Mouse (Mus musculus) heart, embryonic 16.5 days (tissue): Measurements from ENCODE around the gene Serpinb6c. TPM values are rescaled to one million over a fixed set of nuclear protein-coding genes. Genes with fewer than 3 reads are reported as not detected.

Source experiments
- ATAC-seq: fragments of 200-750 bp; cut with Nextera tagmentation; replicated peaks from 2 replicates; pipeline ENCODE4 v1.8.0; 2017; ENCODE audit warnings: moderate number of reproducible peaks; ENCODE audit not compliant: insufficient read depth, low FRiP score; ENCODE audit errors: extremely low read depth
- H3K27ac ChIP-seq: fragments of 300-500 bp; sonication (generic); 2 replicates; pipeline ENCODE4 v1.5.1; 2014; ENCODE audit warnings: mild to moderate bottlenecking, low read length, control low read depth, moderate library complexity
- H3K27me3 ChIP-seq: fragments of 300-500 bp; sonication (generic); 2 replicates; pipeline ENCODE4 v1.6.1; 2014; ENCODE audit warnings: low read length, mixed read lengths; ENCODE audit not compliant: control insufficient read depth, insufficient read depth
- H3K36me3 ChIP-seq: fragments of 300-500 bp; sonication (generic); 2 replicates; pipeline ENCODE4 v1.6.1; 2014; ENCODE audit not compliant: control insufficient read depth, insufficient read depth
- H3K4me1 ChIP-seq: fragments of 300-500 bp; sonication (generic); 2 replicates; pipeline ENCODE4 v1.6.1; 2014; ENCODE audit warnings: low read length, mixed read lengths; ENCODE audit not compliant: control insufficient read depth, insufficient read depth
- H3K4me2 ChIP-seq: fragments of 300-500 bp; sonication (generic); 2 replicates; pipeline ENCODE4 v1.6.1; 2014; ENCODE audit warnings: low read depth, mild to moderate bottlenecking, control low read depth, low read length
- H3K4me3 ChIP-seq: fragments of 300-500 bp; sonication (generic); 2 replicates; pipeline ENCODE4 v1.5.1; 2014; ENCODE audit warnings: mild to moderate bottlenecking, control low read depth, low read length
- H3K9ac ChIP-seq: fragments of 300-500 bp; sonication (generic); 2 replicates; pipeline ENCODE4 v1.6.1; 2014; ENCODE audit warnings: low read length, control low read depth
- H3K9me3 ChIP-seq: fragments of 300-500 bp; sonication (generic); replicated peaks from 2 replicates; pipeline ENCODE4 v1.6.1; 2016; ENCODE audit warnings: low read length; ENCODE audit not compliant: control insufficient read depth
- WGBS: fragments of 180-500 bp; shearing (Covaris S2); extraction: QIAGEN DNeasy Blood & Tissue Kit; methylation state at CpG from one replicate; pipeline ENCODE4 v1.1.7; 2014; 5-methylcytosine and 5-hydroxymethylcytosine counted together
- polyA plus RNA-seq: library from polyadenylated mRNA; unstranded; fragments of >200 nt; fragmentation: Nextera tagmentation; extraction: Ambion mirVana; gene quantifications from 2 replicates; pipeline ENCODE4 v1.2.1, GENCODE M21; 2015

The Serpinb6c gene
- polyA plus RNA-seq, 1 experiment from 2014 or later: 0.33 TPM

DNA sequence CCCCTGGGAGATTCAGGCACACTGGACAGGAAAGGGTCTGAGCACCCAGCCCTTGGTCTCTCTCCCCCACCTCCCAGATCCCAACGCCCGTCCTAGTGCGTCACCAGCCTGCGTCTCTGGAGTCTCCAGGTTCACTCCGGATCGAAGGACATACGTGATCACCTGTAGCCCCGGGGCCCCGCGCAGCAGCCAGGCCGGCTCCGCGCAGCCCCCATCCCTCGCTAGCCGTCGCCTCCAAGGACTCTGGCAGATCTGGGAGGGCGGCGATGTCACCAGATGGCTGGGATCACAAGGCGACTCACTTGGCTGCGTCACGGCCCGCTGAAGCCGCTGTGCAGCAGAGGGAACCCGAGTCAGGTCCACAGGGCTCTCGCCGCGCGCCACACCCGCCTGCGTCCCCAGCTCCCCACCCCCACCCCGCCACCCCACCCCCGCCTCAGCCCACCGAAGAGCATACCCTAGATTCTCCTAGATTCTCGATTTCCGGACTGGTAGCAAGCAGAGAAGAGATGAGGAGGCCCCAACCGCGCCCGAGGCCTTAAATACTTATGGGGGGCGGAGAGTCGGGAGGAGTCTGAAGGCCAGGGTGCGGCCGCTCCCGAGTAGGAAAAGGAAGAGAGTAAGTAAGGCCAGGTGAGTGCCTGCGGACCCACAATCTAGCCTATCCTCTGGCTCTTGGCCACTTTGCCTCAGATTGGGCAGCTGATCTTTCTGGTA, 30.1 kb upstream of the Serpinb6c start:
- H3K4me2 ChIP-seq: peak overlapping the region; percentile 84
- H3K27ac ChIP-seq: peak overlapping the region; percentile 71
- H3K27me3 ChIP-seq: no peaks in the 10 kb centered on the region
- peak overlapping the region; percentile 88 for H3K4me3 ChIP-seq
- H3K9ac ChIP-seq: peak overlapping the region; percentile 94
- H3K36me3 ChIP-seq: no peaks in the 10 kb centered on the region
- no peaks in the 10 kb centered on the region for H3K9me3 ChIP-seq
- peaks cover 13% of the 10 kb centered on the region for H3K4me1 ChIP-seq
- under 1% methylated on average over 44 of the region's 44 CpGs for WGBS
- peak; percentile 79 for ATAC-seq

DNA sequence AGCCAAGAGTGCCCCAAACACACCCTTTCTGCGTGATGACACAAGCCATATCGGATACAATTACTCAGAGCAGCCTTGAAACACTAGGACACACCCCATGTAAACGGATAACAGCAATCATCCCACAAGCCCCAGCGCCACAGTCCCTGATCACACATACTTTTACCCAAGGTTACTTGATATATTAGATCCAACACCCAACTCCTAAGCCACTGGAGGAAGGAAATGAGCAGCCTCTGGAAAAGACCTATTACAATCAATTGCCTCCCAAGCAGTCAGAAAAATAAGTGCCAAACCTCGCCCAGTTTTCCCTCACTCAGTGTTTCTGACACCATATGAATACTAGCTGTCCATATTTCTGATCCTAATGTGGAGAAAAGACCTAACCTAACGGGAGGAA, 29.2 kb upstream of the Serpinb6c start:
- Histone ChIP-seq H3K4me3 (peak overlapping the region; percentile 88), H3K27me3 (no peaks in the 10 kb centered on the region), H3K27ac (no peak overlapping the region), H3K9me3 (no peaks in the 10 kb centered on the region), H3K9ac (peak overlapping the region; percentile 94), H3K4me2 (peak overlapping the region; percentile 84), H3K4me1 (peaks cover 13% of the 10 kb centered on the region), H3K36me3 (no peaks in the 10 kb centered on the region)
- ATAC-seq: no peak
- WGBS: 60% methylated on average over 6 of the region's 6 CpGs

DNA sequence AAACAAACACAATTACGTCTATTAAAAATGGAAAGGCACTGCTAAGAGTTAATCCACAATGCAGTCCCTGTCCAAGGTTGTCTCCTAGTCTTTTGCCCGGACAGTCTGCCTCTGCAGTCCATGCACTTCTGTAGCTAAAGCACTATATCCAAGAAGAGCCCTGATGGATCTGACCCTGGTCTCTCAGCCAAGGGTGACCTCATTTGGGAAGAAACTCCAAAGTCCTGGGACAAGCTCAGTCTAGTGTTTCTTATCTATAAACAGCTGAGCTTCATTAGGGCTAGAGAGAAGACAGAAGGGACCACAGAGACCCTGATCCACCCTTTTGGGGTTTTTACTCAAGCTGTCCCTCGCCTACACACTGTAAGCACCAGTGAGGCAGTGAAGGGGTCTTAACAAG, 25.4 kb upstream of the Serpinb6c start:
- Histone ChIP-seq H3K27ac (no peak overlapping the region), H3K9ac (no peak overlapping the region), H3K4me1 (peaks cover 3% of the 10 kb centered on the region), H3K27me3 (no peaks in the 10 kb centered on the region), H3K36me3 (peaks cover 6% of the 10 kb centered on the region), H3K4me3 (no peak overlapping the region), H3K9me3 (no peaks in the 10 kb centered on the region), H3K4me2 (no peak overlapping the region)
- no peak for ATAC-seq
- 76% methylated on average over 3 of the region's 3 CpGs for WGBS

DNA sequence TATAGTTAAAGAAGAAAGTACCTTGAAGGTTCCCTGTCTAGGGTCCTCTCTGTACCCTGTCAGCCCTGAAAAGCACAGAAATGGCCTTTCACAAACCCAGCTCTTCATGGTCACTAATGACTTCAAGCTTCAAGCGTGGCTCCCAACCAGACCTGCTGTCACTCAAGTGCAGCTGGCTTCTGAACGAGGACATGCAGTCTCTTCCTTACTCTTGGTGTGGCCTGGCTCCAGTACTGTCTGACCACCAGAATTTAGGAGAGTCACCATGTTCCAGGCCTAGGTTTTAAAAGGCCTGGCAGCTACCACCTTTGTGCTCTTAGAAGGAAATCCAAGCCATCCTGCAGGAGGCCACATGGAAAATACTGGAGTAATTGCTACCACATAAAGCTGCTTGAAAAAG, 24.8 kb upstream of the Serpinb6c start:
- no peaks in the 10 kb centered on the region for H3K27me3 ChIP-seq
- no peaks in the 10 kb centered on the region for H3K9me3 ChIP-seq
- no peak overlapping the region for H3K4me3 ChIP-seq
- H3K4me2 ChIP-seq: no peak overlapping the region
- no peak overlapping the region for H3K9ac ChIP-seq
- 80% methylated on average over 2 of the region's 2 CpGs for WGBS
- peaks cover 3% of the 10 kb centered on the region; the same call in 1 of the 2 replicates for H3K4me1 ChIP-seq
- H3K27ac ChIP-seq: no peak overlapping the region
- H3K36me3 ChIP-seq: peaks cover 8% of the 10 kb centered on the region
- ATAC-seq: no peak

DNA sequence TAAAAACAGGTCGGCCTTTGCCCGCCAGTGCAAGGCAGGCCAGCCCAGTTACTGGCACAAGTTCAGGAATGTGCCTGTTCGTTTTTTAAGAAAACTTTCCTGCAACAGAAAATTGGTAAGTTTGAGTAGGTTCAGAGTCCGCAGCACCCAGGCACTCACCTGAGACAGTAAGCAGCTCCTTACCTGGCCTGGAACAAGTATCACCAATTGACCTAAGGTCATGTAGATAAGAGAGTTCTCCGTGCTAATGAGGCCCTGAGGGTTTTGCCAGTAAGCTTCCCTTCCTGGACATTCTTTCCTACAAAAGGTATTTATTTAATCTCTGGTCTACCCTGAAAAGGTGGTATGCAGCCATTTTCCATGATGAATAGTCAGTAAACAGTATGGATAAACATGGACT, 16.2 kb upstream of the Serpinb6c start:
- WGBS: 57% methylated on average over 5 of the region's 5 CpGs
- Histone ChIP-seq H3K9me3 (no peaks in the 10 kb centered on the region), H3K4me2 (no peak overlapping the region), H3K9ac (no peak overlapping the region), H3K27me3 (no peaks in the 10 kb centered on the region), H3K4me1 (no peaks in the 10 kb centered on the region; the same call in 1 of the 2 replicates), H3K27ac (no peak overlapping the region), H3K4me3 (no peak overlapping the region), H3K36me3 (peaks cover 48% of the 10 kb centered on the region)
- no peak for ATAC-seq

DNA sequence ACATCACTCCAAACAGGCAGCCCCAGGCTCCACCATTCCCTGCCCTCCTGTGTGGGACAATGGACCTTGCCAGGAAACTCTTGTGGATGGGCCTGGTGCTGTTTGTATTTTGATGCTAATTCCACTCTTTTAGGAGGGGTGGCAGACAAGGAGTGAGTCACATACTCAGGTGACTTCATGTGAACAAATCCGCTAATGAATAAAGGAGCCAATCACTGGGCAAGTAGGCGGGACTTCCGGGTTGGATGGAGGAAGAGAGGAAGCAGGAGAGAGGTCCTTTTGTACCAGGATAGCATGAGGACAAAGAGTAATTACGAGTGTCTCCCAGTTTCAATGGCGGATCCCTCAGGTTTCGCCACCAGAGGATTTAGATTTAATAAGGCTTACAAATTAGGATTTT, 15.5 kb upstream of the Serpinb6c start:
- no peak for ATAC-seq
- Histone ChIP-seq H3K4me1 (no peaks in the 10 kb centered on the region; the same call in 1 of the 2 replicates), H3K9ac (no peak overlapping the region), H3K4me3 (no peak overlapping the region), H3K9me3 (no peaks in the 10 kb centered on the region), H3K27me3 (no peaks in the 10 kb centered on the region), H3K27ac (no peak overlapping the region), H3K4me2 (no peak overlapping the region), H3K36me3 (peaks cover 47% of the 10 kb centered on the region)
- WGBS: 89% methylated on average over 6 of the region's 6 CpGs

DNA sequence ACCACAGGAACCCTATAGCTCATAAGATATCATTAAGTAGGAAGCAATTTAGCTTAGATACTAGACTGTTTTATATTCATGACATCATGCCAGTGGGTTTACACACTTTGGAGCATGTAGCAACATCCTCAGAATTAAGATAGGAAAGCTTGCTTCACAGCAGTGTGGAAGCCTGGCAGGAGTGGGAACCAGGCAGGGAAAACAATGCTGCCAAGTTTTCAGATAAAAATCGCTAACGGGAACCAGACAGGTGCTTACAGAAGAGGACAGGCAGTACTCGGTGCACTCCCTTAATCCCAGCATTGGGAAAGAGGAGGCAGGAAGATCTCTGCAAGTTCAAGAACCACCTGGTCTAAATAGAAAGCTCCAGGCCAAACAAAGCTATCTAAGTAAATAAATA, 1.3 kb upstream of the Serpinb6c start:
- Histone ChIP-seq H3K4me3 (no peak overlapping the region), H3K27me3 (no peaks in the 10 kb centered on the region), H3K9ac (no peak overlapping the region), H3K4me2 (no peak overlapping the region), H3K4me1 (no peaks in the 10 kb centered on the region), H3K9me3 (no peaks in the 10 kb centered on the region), H3K36me3 (no peaks in the 10 kb centered on the region), H3K27ac (no peak overlapping the region)
- WGBS: 53% methylated on average over 3 of the region's 3 CpGs
- ATAC-seq: no peak

DNA sequence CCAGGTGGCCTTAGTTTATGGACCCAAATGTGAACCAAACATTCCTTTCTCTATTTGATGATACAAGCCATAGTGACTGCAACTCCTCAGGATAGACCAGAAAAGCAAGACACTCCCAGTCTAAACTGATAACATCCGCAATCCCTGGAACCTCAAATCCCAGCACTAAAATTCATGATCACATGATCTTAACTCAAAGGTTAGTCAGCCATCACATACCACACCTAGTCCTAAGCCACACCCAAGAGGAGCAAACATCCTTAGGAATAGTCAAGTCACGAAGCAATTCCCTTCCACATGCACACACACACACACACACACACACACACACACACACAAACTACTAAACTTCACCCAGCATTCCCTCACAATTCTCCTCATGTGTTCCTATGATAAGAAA, 2.2 kb downstream of the Serpinb6c start:
- H3K36me3 ChIP-seq: no peaks in the 10 kb centered on the region
- H3K4me3 ChIP-seq: no peak overlapping the region
- no peaks in the 10 kb centered on the region for H3K9me3 ChIP-seq
- H3K4me2 ChIP-seq: no peak overlapping the region
- ATAC-seq: no peak
- no peak overlapping the region for H3K27ac ChIP-seq
- no peaks in the 10 kb centered on the region for H3K27me3 ChIP-seq
- H3K4me1 ChIP-seq: no peaks in the 10 kb centered on the region
- H3K9ac ChIP-seq: no peak overlapping the region
- WGBS: 88% methylated on average over 2 of the region's 2 CpGs

DNA sequence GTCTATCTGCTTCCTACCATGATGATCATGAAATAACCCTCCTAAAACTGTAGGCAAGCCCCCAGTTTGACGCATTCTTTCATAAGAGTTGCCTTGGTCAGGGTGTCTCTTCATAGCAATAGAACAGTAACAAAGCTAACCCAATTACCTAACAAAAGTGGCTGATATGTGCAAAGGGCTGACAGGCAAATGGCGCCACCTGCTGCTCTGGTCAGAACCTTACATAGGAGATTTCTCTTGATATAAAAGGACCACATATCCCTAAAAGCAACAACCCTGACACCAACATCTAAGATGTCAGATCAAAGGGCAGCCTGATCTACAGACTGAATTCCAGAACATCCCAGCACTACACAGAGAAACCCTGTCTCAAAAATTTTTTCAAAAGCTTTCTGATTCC, 11.3 kb downstream of the Serpinb6c start:
- WGBS: 42% methylated on average over 2 of the region's 2 CpGs

More for the DNA sequence above, 11.3 kb downstream of the Serpinb6c start:
- no peaks in the 10 kb centered on the region for H3K4me1 ChIP-seq
- no peaks in the 10 kb centered on the region for H3K27me3 ChIP-seq
- H3K36me3 ChIP-seq: no peaks in the 10 kb centered on the region
- ATAC-seq: no peak
- no peak overlapping the region for H3K4me3 ChIP-seq
- no peak overlapping the region for H3K27ac ChIP-seq
- no peak overlapping the region for H3K9ac ChIP-seq
- no peaks in the 10 kb centered on the region for H3K9me3 ChIP-seq
- no peak overlapping the region for H3K4me2 ChIP-seq
